Mouse (Mus musculus) heart, postnatal 0 days (tissue): ENCODE data around the gene Armc6.

ENCODE experiments used
- CTCF ChIP-seq: IDR thresholded peaks from 2 replicates; pipeline ENCODE4 v1.5.1; 2016; ENCODE audit warnings: antibody characterized with exemption, control low read depth, low read depth
- EP300 ChIP-seq: IDR thresholded peaks from 2 replicates; pipeline ENCODE4 v1.6.1; 2016; ENCODE audit warnings: antibody characterized with exemption, low read depth

GRCm38 (mm10) chr8:70281001-70281400 is 46.7 kb upstream of the Armc6 start:
- TF ChIP-seq CTCF (no peak), EP300 (no peak)
